Mouse (Mus musculus) myocyte (in vitro differentiated cells): ENCODE data around the gene Txnl4b. TPM values are rescaled to one million over a fixed set of nuclear protein-coding genes. Genes with fewer than 3 reads are reported as not detected.

Experiments used
- H3K27me3 ChIP-seq: one replicate; pipeline ENCODE4 v1.6.1; 2011; ENCODE audit not compliant: control insufficient read depth, insufficient read depth, insufficient read length
- H3K36me3 ChIP-seq: one replicate; pipeline ENCODE4 v1.6.1; 2011; ENCODE audit not compliant: control insufficient read depth, insufficient read depth
- H3K4me2 ChIP-seq: one replicate; pipeline ENCODE4 v1.6.1; 2011; ENCODE audit warnings: low read depth, control low read depth
- H3K4me3 ChIP-seq: one replicate; pipeline ENCODE4 v1.5.1; 2011; ENCODE audit warnings: mild to moderate bottlenecking, control low read depth, moderate library complexity
- H3K79me2 ChIP-seq: one replicate; pipeline ENCODE4 v1.6.1; 2011; ENCODE audit not compliant: control insufficient read depth, insufficient read depth
- H3ac ChIP-seq: one replicate; pipeline ENCODE4 v1.6.1; 2011; ENCODE audit not compliant: control insufficient read depth, insufficient read length
- CEBPB ChIP-seq: IDR thresholded peaks from 2 replicates; pipeline ENCODE4 v1.6.1; 2011; ENCODE audit warnings: mild to moderate bottlenecking, moderate library complexity; ENCODE audit not compliant: poor library complexity, insufficient read depth, severe bottlenecking
- E2F4 ChIP-seq: IDR thresholded peaks from one replicate; pipeline ENCODE4 v1.6.1; 2011; ENCODE audit warnings: mild to moderate bottlenecking, control low read depth, moderate library complexity; ENCODE audit not compliant: insufficient read depth
- MAX ChIP-seq: IDR thresholded peaks from one replicate; pipeline ENCODE4 v1.6.1; 2011; ENCODE audit warnings: low read depth, mild to moderate bottlenecking, control low read depth
- MYOD1 ChIP-seq, 3 experiments: IDR thresholded peaks; one replicate each; pipeline ENCODE4 v1.6.1; 2011; ENCODE audit warnings: control low read depth in 2 of 3, low read depth in 2 of 3, mild to moderate bottlenecking in 2 of 3, moderate library complexity in 1 of 3; ENCODE audit not compliant: insufficient read length in 2 of 3, control insufficient read depth in 1 of 3
- MYOG ChIP-seq, 3 experiments: IDR thresholded peaks; one replicate each; pipeline ENCODE4 v1.6.1; 2011; ENCODE audit warnings: control low read depth in 2 of 3, low read depth in 2 of 3, mild to moderate bottlenecking in 2 of 3; ENCODE audit not compliant: insufficient read length in 2 of 3, control insufficient read depth in 1 of 3, insufficient read depth in 1 of 3
- POLR2A ChIP-seq: IDR thresholded peaks from one replicate; pipeline ENCODE4 v1.6.1; 2011; ENCODE audit warnings: low read depth, mild to moderate bottlenecking, control low read depth, moderate library complexity; ENCODE audit not compliant: insufficient read length
- POLR2AphosphoS2 ChIP-seq: IDR thresholded peaks from one replicate; pipeline ENCODE4 v1.6.1; 2011; ENCODE audit warnings: low read depth, control low read depth; ENCODE audit not compliant: insufficient read length
- REST ChIP-seq: IDR thresholded peaks from one replicate; pipeline ENCODE4 v1.6.1; 2011; ENCODE audit warnings: mild to moderate bottlenecking, control low read depth, moderate library complexity; ENCODE audit not compliant: insufficient read depth, insufficient read length
- SRF ChIP-seq: IDR thresholded peaks from one replicate; pipeline ENCODE4 v1.6.1; 2011; ENCODE audit warnings: low read depth; ENCODE audit not compliant: control insufficient read depth, insufficient read length
- TCF12 ChIP-seq: IDR thresholded peaks from one replicate; pipeline ENCODE4 v1.6.1; 2011; ENCODE audit warnings: mild to moderate bottlenecking, control low read depth; ENCODE audit not compliant: poor library complexity, insufficient read depth, severe bottlenecking
- TCF3 ChIP-seq: IDR thresholded peaks from one replicate; pipeline ENCODE4 v1.6.1; 2011; ENCODE audit warnings: low read depth, control low read depth; ENCODE audit not compliant: insufficient read length
- USF1 ChIP-seq: IDR thresholded peaks from one replicate; pipeline ENCODE4 v1.6.1; 2011; ENCODE audit warnings: low read depth, mild to moderate bottlenecking, control low read depth, moderate library complexity
- polyA plus RNA-seq: library from polyadenylated mRNA; unstranded; fragments of >200 nt; fragmentation: generic; extraction: Trizol; gene quantifications from one replicate; pipeline ENCODE4 v1.2.1, GENCODE M21; 2012; ENCODE audit warnings: missing spikeins

The Txnl4b gene
- polyA plus RNA-seq, 1 experiment: 6.9 TPM

DNA sequence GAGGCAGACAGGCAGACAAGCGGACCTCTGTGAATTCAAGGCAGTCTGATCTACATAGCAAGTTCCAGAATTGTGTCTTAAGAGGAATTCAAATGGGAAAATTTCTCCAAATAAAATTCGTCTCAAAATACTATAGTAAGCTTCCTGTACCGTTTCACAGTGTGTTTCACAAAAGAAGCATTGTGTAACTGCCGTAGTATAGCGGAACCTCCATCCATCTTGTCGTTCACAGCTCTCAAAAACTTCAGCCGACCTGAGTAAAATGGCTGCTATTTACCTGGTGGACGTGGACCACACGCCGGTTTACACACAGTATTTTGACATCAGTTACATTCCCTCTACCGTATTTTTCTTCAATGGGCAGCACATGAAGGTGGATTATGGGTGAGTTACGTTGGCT is 5.4 kb downstream of the Txnl4b start:
- Histone ChIP-seq H3K79me2 (no peaks in the 10 kb centered on the region), H3K4me2 (no peak overlapping the region), H3K27me3 (no peaks in the 10 kb centered on the region), H3ac (no peak overlapping the region), H3K36me3 (no peaks in the 10 kb centered on the region), H3K4me3 (no peak overlapping the region)
- TF ChIP-seq REST (no peak), MAX (no peak), POLR2A (no peak), MYOG (IDR thresholded peaks at IDR 0.05; ENCODE audit: control insufficient read depth in 1 of 3, insufficient read depth in 1 of 3, insufficient read length in 2 of 3, low read depth in 2 of 3) (no peak), E2F4 (no peak), USF1 (no peak), MYOD1 (IDR thresholded peaks at IDR 0.05; ENCODE audit: control insufficient read depth in 1 of 3, insufficient read length in 2 of 3, low read depth in 2 of 3) (no peak), CEBPB (no peak), TCF12 (no peak), SRF (no peak), POLR2AphosphoS2 (no peak), TCF3 (no peak)

DNA sequence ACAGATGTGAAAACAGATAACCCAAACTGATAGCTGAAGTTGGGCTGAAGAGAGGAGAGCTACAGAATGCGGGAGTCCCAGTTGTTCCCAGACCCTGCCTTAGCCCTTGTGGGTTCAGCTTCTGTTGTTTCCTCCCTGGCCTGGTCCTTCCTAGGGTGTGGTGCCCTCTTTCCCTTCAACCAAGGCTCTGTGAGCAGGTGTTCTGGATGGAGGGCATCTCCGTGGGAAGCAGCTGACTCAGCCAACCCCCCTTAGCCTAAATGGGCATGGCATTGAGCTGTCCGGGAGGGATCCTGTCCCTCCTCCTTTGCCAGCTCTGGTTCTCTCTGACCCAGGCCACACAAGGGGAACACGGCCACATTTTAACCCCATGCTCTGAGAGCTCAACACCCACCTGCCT is 10.6 kb downstream of the Txnl4b start:
- Histone ChIP-seq H3K4me3 (no peak overlapping the region), H3ac (no peak overlapping the region), H3K4me2 (no peak overlapping the region), H3K79me2 (no peaks in the 10 kb centered on the region), H3K27me3 (no peaks in the 10 kb centered on the region), H3K36me3 (no peaks in the 10 kb centered on the region)
- TF ChIP-seq E2F4: no peak
- no peak for TF ChIP-seq POLR2A
- peak in 2 of 3 experiments; percentile 23 to 54 for TF ChIP-seq MYOD1 (IDR thresholded peaks at IDR 0.05; ENCODE audit: control insufficient read depth in 1 of 3, insufficient read length in 2 of 3, low read depth in 2 of 3)
- TF ChIP-seq TCF12: no peak
- TF ChIP-seq REST: no peak
- TF ChIP-seq POLR2AphosphoS2: no peak
- TF ChIP-seq MAX: no peak
- no peak for TF ChIP-seq SRF
- peak in 1 of 3 experiments; percentile 56 for TF ChIP-seq MYOG (IDR thresholded peaks at IDR 0.05; ENCODE audit: control insufficient read depth in 1 of 3, insufficient read depth in 1 of 3, insufficient read length in 2 of 3, low read depth in 2 of 3)
- TF ChIP-seq TCF3: no peak
- no peak for TF ChIP-seq CEBPB

- Histone ChIP-seq H3K4me2 (no peak within 1 kb of the TSS), H3K79me2 (no peaks in the 10 kb centered on the region), H3K36me3 (no peaks in the 10 kb centered on the region), H3ac (no peak within 1 kb of the TSS), H3K27me3 (peaks cover 13% of the 10 kb centered on the region), H3K4me3 (no peak within 1 kb of the TSS)
- TF ChIP-seq MAX (no peak), MYOG (IDR thresholded peaks at IDR 0.05; ENCODE audit: control insufficient read depth in 1 of 3, insufficient read depth in 1 of 3, insufficient read length in 2 of 3, low read depth in 2 of 3) (no peak), SRF (no peak), MYOD1 (IDR thresholded peaks at IDR 0.05; ENCODE audit: control insufficient read depth in 1 of 3, insufficient read length in 2 of 3, low read depth in 2 of 3) (no peak), POLR2A (no peak), USF1 (no peak), E2F4 (no peak), POLR2AphosphoS2 (no peak), REST (no peak), TCF3 (no peak), TCF12 (no peak)
These were observed 13.2 kb downstream of the Txnl4b start, which contains the start of gene Hp for GRCm38 (mm10) chr8:109578900-109579301. Gene Hp, minus strand, starts transcription at chr8:109579172.

GRCm38 (mm10) chr8:109584293-109584692 is 18.6 kb downstream of the Txnl4b start:
- no peak for TF ChIP-seq E2F4
- Histone ChIP-seq H3K27me3 (peaks cover 21% of the 10 kb centered on the region), H3K4me3 (no peak overlapping the region), H3K4me2 (no peak overlapping the region), H3K79me2 (no peaks in the 10 kb centered on the region), H3K36me3 (no peaks in the 10 kb centered on the region), H3ac (no peak overlapping the region)

DNA sequence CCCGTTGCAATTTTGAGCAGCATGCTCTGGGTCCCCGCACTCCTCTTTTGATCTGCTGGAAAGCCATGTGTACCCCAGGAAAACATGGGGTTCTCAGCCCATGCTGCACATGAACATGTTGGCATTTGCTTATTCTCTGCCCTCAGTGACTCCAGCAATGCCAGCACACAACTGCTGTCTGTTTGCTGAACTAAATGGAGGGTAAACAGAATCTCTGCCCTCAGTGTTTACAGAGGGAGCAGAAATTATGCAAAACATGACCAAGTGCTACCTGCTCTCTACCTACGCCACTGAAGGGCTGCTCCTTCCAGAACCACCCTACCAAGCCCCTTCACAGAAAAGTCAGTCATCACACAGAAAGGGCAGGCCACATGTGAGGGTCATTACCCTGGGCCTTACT is 19.1 kb downstream of the Txnl4b start:
- Histone ChIP-seq H3K4me2 (no peak overlapping the region), H3K4me3 (no peak overlapping the region), H3ac (no peak overlapping the region), H3K79me2 (no peaks in the 10 kb centered on the region), H3K36me3 (no peaks in the 10 kb centered on the region), H3K27me3 (peaks cover 21% of the 10 kb centered on the region)
- no peak for TF ChIP-seq MAX
- no peak for TF ChIP-seq USF1
- TF ChIP-seq TCF12: no peak
- no peak for TF ChIP-seq REST
- no peak for TF ChIP-seq MYOD1 (IDR thresholded peaks at IDR 0.05; ENCODE audit: control insufficient read depth in 1 of 3, insufficient read length in 2 of 3, low read depth in 2 of 3)
